Mouse (Mus musculus): ENCODE measurements at regions not wholly inside any gene's neighbourhood (a gene's known extent, or its start where the extent isn't known, plus 50 kb on each side); places are given as distances from the start of the nearest gene placed in this dataset.
A peak's percentile ranks its signal among the peaks of the same experiment; 100 is the strongest.

DNA sequence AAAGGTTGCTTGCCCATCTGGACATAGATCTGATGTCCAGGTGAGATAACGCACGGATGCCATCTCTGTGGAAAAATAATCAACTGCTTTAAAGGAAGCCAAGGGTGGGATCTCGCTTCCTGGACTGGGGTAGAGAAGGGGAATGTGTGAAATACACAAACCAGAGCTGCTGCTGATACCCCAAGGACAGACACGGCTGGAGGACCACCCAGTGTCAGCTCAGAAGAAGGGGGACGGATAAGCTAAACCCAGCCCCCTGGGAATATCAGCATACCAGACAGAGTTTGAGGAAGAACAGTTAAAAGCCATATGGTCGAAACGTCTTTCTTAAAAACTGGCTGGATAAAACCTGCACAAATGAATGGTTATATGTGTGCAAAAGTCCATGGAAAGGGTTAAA is 202.8 kb upstream of the Klf3 start:
- Histone ChIP-seq H3K27me3 (no peaks in the 10 kb centered on the region), H3K27ac (peak overlapping the region; percentile 57), H3K4me1 (replicated peaks) (peaks cover 20% of the 10 kb centered on the region), H3K9ac (no peak overlapping the region), H3K36me3 (no peaks in the 10 kb centered on the region), H3K9me3 (replicated peaks) (no peaks in the 10 kb centered on the region), H3K4me2 (peak overlapping the region; percentile 57), H3K4me3 (peak overlapping the region; percentile 37)
- no peak for ATAC-seq (replicated peaks; ENCODE audit: insufficient number of reproducible peaks, insufficient read depth, low FRiP score, low read depth)
- 21% methylated on average over 7 of the region's 7 CpGs for WGBS

GRCm38 (mm10) chr5:64600811-64601210 is 202.4 kb upstream of the Klf3 start:
- Histone ChIP-seq H3K4me3 (no peak overlapping the region), H3K27me3 (no peaks in the 10 kb centered on the region), H3K36me3 (no peaks in the 10 kb centered on the region), H3K4me2 (no peak overlapping the region), H3K9me3 (replicated peaks) (no peaks in the 10 kb centered on the region), H3K4me1 (replicated peaks) (peaks cover 20% of the 10 kb centered on the region), H3K9ac (no peak overlapping the region), H3K27ac (peak overlapping the region; percentile 57; the same call in 1 of the 2 replicates)
- WGBS: 26% methylated on average over 2 of the region's 2 CpGs
- no peak for ATAC-seq (replicated peaks; ENCODE audit: insufficient number of reproducible peaks, insufficient read depth, low FRiP score, low read depth)

DNA sequence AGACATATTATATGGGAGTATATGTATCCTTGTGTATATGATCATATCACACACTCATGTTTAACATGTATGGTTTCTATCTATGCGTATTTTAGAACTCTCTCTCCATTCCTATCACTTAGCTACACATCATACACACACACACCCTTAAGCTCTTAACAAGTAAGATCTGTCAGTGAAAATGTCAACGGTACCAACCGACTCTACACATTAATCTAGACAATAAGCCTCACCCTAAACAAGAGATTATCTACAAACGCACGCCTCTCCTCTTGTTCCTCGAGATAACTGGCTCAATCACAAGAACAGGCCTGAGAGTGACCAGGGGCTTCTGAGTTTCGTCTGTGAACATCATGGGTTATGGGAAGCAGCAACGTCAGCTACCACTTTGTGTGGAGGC is 201.9 kb upstream of the Klf3 start:
- no peaks in the 10 kb centered on the region for H3K36me3 ChIP-seq
- no peak overlapping the region for H3K9ac ChIP-seq
- H3K4me1 ChIP-seq (replicated peaks): peaks cover 20% of the 10 kb centered on the region
- no peaks in the 10 kb centered on the region for H3K27me3 ChIP-seq
- no peak overlapping the region for H3K4me3 ChIP-seq
- WGBS: 32% methylated on average over 8 of the region's 8 CpGs
- no peak overlapping the region for H3K27ac ChIP-seq
- no peak overlapping the region for H3K4me2 ChIP-seq
- no peak for ATAC-seq (replicated peaks; ENCODE audit: insufficient number of reproducible peaks, insufficient read depth, low FRiP score, low read depth)
- no peaks in the 10 kb centered on the region for H3K9me3 ChIP-seq (replicated peaks)

GRCm38 (mm10) chr5:64601832-64602231 is 201.4 kb upstream of the Klf3 start:
- H3K36me3 ChIP-seq: no peaks in the 10 kb centered on the region
- peaks cover 20% of the 10 kb centered on the region for H3K4me1 ChIP-seq (replicated peaks)
- H3K4me3 ChIP-seq: no peak overlapping the region
- WGBS: 71% methylated on average over 5 of the region's 5 CpGs
- no peaks in the 10 kb centered on the region for H3K9me3 ChIP-seq (replicated peaks)
- no peak overlapping the region for H3K9ac ChIP-seq
- no peak overlapping the region for H3K27ac ChIP-seq
- H3K27me3 ChIP-seq: no peaks in the 10 kb centered on the region
- H3K4me2 ChIP-seq: no peak overlapping the region
- no peak for ATAC-seq (replicated peaks; ENCODE audit: insufficient number of reproducible peaks, insufficient read depth, low FRiP score, low read depth)

GRCm38 (mm10) chr5:64602356-64602936 is 200.7 kb upstream of the Klf3 start:
- H3K36me3 ChIP-seq: no peaks in the 10 kb centered on the region
- H3K9ac ChIP-seq: no peak overlapping the region
- WGBS: 78% methylated on average over 8 of the region's 8 CpGs
- H3K27me3 ChIP-seq: no peaks in the 10 kb centered on the region
- ATAC-seq (replicated peaks; ENCODE audit: insufficient number of reproducible peaks, insufficient read depth, low FRiP score, low read depth): no peak
- H3K4me1 ChIP-seq (replicated peaks): peaks cover 20% of the 10 kb centered on the region
- H3K4me2 ChIP-seq: no peak overlapping the region
- H3K27ac ChIP-seq: no peak overlapping the region
- H3K9me3 ChIP-seq (replicated peaks): no peaks in the 10 kb centered on the region
- H3K4me3 ChIP-seq: no peak overlapping the region

GRCm38 (mm10) chr5:64602996-64603755 is 200.0 kb upstream of the Klf3 start:
- Histone ChIP-seq H3K4me3 (no peak overlapping the region), H3K9me3 (replicated peaks) (no peaks in the 10 kb centered on the region), H3K4me1 (replicated peaks) (peaks cover 20% of the 10 kb centered on the region), H3K4me2 (no peak overlapping the region), H3K9ac (no peak overlapping the region), H3K27ac (no peak overlapping the region), H3K36me3 (no peaks in the 10 kb centered on the region), H3K27me3 (no peaks in the 10 kb centered on the region)
- WGBS: 72% methylated on average over 11 of the region's 11 CpGs
- no peak for ATAC-seq (replicated peaks; ENCODE audit: insufficient number of reproducible peaks, insufficient read depth, low FRiP score, low read depth)

- peaks cover 19% of the 10 kb centered on the region for H3K4me1 ChIP-seq (replicated peaks)
- H3K27ac ChIP-seq: no peak overlapping the region
- H3K27me3 ChIP-seq: no peaks in the 10 kb centered on the region
- H3K4me3 ChIP-seq: no peak overlapping the region
- no peaks in the 10 kb centered on the region for H3K36me3 ChIP-seq
- no peak overlapping the region for H3K4me2 ChIP-seq
- H3K9ac ChIP-seq: no peak overlapping the region
- ATAC-seq (replicated peaks; ENCODE audit: insufficient number of reproducible peaks, insufficient read depth, low FRiP score, low read depth): no peak
- no peaks in the 10 kb centered on the region for H3K9me3 ChIP-seq (replicated peaks)
Observed at GRCm38 (mm10) chr5:64605171-64605570, 198.0 kb upstream of the Klf3 start.

DNA sequence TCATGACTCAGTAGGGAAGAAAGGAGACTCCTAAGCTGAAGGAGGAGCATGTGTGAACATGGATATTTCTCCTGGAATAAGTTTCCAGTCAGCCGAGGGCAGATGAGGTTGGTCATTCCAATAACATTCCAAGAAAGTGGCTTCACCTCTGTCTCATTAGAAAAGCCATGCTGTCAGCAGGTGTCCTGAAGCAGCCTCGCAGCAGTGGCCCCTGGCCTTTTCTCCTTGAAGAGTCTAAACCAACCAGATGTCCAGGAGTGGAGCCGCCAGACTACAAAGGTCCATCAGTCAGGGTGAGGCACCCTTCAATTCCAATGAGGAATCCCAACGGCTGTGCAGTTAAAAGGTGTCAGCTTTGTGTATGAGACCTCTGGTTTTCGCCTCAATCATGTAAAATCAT is 197.2 kb upstream of the Klf3 start:
- Histone ChIP-seq H3K4me3 (no peak overlapping the region), H3K9ac (no peak overlapping the region), H3K36me3 (no peaks in the 10 kb centered on the region), H3K27me3 (no peaks in the 10 kb centered on the region), H3K9me3 (replicated peaks) (no peaks in the 10 kb centered on the region), H3K27ac (no peak overlapping the region), H3K4me1 (replicated peaks) (peaks cover 21% of the 10 kb centered on the region), H3K4me2 (no peak overlapping the region)
- 74% methylated on average over 5 of the region's 5 CpGs for WGBS
- ATAC-seq (replicated peaks; ENCODE audit: insufficient number of reproducible peaks, insufficient read depth, low FRiP score, low read depth): no peak

DNA sequence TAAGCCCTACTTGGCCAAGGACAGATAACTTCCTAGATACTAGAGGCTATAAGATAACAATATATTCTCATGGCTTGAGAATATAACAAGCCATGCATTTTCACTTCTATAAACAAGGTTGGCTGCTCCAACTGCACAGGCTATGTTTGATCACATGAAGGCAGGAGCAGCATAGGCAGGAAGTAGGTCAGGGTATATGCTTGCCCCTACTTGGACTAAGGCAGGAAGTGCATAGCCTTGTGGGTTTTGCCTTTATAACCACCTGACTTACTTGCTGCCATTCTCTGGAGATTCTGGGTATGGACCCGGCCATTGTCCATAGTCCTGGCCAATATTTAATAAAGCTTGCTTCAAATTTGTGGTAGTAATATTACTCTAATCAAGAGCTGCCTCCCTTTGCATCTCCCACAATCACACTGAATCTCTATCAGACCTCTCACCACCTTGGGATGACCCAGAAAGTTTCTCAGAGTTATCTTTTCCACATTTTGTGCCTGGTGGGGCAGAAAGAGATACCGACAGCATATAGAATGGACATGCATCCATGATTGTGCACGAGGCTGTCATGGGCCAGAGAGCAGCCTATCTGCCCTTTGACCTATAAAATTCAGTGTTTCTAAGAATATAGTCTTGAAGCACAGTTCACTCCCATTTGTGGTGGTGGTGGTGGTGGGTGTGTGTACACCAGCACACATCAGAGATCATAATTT is 193.7 kb upstream of the Klf3 start:
- no peak for ATAC-seq (replicated peaks; ENCODE audit: insufficient number of reproducible peaks, insufficient read depth, low FRiP score, low read depth)
- WGBS: 80% methylated on average over 3 of the region's 3 CpGs
- no peak overlapping the region for H3K4me2 ChIP-seq
- H3K27me3 ChIP-seq: no peaks in the 10 kb centered on the region
- H3K9ac ChIP-seq: no peak overlapping the region
- peak overlapping the region; percentile 71 for H3K27ac ChIP-seq
- no peak overlapping the region for H3K4me3 ChIP-seq
- peaks cover 19% of the 10 kb centered on the region for H3K4me1 ChIP-seq (replicated peaks)
- no peaks in the 10 kb centered on the region for H3K9me3 ChIP-seq (replicated peaks)
- no peaks in the 10 kb centered on the region for H3K36me3 ChIP-seq

GRCm38 (mm10) chr5:64610146-64610545 is 193.0 kb upstream of the Klf3 start:
- no peak for ATAC-seq (replicated peaks; ENCODE audit: insufficient number of reproducible peaks, insufficient read depth, low FRiP score, low read depth)
- H3K9me3 ChIP-seq (replicated peaks): no peaks in the 10 kb centered on the region
- H3K4me2 ChIP-seq: peak overlapping the region; percentile 32; the same call in 1 of the 2 replicates
- no peak overlapping the region for H3K9ac ChIP-seq
- H3K4me3 ChIP-seq: no peak overlapping the region
- H3K27me3 ChIP-seq: no peaks in the 10 kb centered on the region
- WGBS: 24% methylated on average over 3 of the region's 3 CpGs
- peak overlapping the region; percentile 71 for H3K27ac ChIP-seq
- peaks cover 19% of the 10 kb centered on the region for H3K4me1 ChIP-seq (replicated peaks)
- no peaks in the 10 kb centered on the region for H3K36me3 ChIP-seq

DNA sequence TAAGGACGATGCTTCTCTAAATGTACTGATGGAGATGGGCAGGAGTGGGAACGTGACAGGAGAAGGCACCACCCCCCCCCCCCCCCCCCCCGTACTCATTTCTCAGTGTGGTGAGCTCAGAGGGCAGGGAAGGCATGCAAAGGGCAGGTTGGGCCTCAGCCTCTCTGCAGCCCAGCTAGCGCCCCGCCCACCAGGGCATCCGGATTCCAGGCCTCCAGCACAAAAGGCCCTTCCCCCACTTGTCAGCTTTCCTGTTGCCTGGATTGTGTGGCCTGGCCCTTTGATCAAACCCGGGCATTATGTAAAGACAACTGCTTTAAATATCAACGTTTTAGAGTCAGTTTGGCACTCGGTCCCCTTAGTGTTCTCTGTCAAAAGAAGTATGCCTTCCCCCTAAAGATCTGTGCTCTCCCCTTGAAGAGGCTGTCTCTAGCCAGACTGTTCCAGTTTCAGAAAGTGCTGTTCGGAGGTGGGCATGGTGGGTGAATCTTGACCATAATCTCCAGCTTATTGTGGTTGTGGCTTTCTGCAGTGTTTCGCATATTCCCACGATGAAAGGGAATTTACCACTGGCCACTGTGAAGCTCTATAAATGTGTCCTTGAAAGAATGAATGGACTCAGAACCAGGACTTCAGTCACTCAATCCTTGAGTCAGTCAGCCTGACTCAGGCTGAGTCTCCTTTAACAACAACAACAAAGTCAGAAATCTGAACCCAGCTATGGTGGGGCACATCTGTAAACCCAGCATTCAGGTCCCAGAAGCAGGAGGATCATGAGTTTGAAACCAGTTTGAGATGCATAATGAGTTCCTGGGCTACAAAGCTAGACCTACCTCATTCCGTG is 192.4 kb upstream of the Klf3 start:
- Histone ChIP-seq H3K4me1 (replicated peaks) (peaks cover 19% of the 10 kb centered on the region), H3K4me2 (peak overlapping the region; percentile 32; the same call in 1 of the 2 replicates), H3K27me3 (no peaks in the 10 kb centered on the region), H3K4me3 (no peak overlapping the region), H3K27ac (peak overlapping the region; percentile 71), H3K9me3 (replicated peaks) (no peaks in the 10 kb centered on the region), H3K9ac (no peak overlapping the region), H3K36me3 (no peaks in the 10 kb centered on the region)
- 18% methylated on average over 13 of the region's 13 CpGs for WGBS
- ATAC-seq (replicated peaks; ENCODE audit: insufficient number of reproducible peaks, insufficient read depth, low FRiP score, low read depth): peak; percentile 94
